Mouse (Mus musculus) layer of hippocampus, adult 11-12 months (tissue): ENCODE measurements around the gene Cadm4.
"Not testable (repeated sequence)": the region's sequence is repeated elsewhere in the genome, so short reads cannot be mapped to it uniquely, and the experiment has no call there.

ENCODE experiments used
- DNase-seq: peaks from one replicate; pipeline ENCODE4 v3.0.0; 2022; ENCODE audit warnings: low spot score

The Cadm4 gene

GRCm38 (mm10) chr7:24504004-24504403, 22.2 kb downstream of the Cadm4 start:
- no peak for DNase-seq

GRCm38 (mm10) chr7:24504868-24505267, 23.0 kb downstream of the Cadm4 start:
- DNase-seq, result no peak

GRCm38 (mm10) chr7:24505447-24506064, 23.7 kb downstream of the Cadm4 start:
- no peak for DNase-seq

GRCm38 (mm10) chr7:24506065-24506459, 24.2 kb downstream of the Cadm4 start:
- DNase-seq, result no peak

- DNase-seq, result peak; percentile 63
Measured at GRCm38 (mm10) chr7:24506476-24506837, 24.6 kb downstream of the Cadm4 start.

- DNase-seq, result peak; percentile 77
Measured at GRCm38 (mm10) chr7:24506838-24507725, 25.3 kb downstream of the Cadm4 start, which contains the start of gene Zfp428. TSS of gene Zfp428 (plus strand) at chr7:24507006.

GRCm38 (mm10) chr7:24507726-24508114, 25.9 kb downstream of the Cadm4 start:
- DNase-seq, result no peak

GRCm38 (mm10) chr7:24512355-24512754, 30.5 kb downstream of the Cadm4 start, which contains the start of gene AC161166.1:
TSS of gene AC161166.1 (minus strand) at chr7:24512455.
- no peak for DNase-seq

GRCm38 (mm10) chr7:24516319-24516718, 34.5 kb downstream of the Cadm4 start:
- peak; percentile 60 for DNase-seq

- DNase-seq, result no peak
Measured at GRCm38 (mm10) chr7:24517077-24517476, 35.3 kb downstream of the Cadm4 start.

- peak; percentile 49 for DNase-seq
Measured at GRCm38 (mm10) chr7:24517654-24518053, 35.8 kb downstream of the Cadm4 start.

GRCm38 (mm10) chr7:24519130-24519529, 37.3 kb downstream of the Cadm4 start:
- no peak for DNase-seq

- not testable (repeated sequence) for DNase-seq
Measured at GRCm38 (mm10) chr7:24520054-24520453, 38.2 kb downstream of the Cadm4 start.

GRCm38 (mm10) chr7:24522805-24523204, 41.0 kb downstream of the Cadm4 start:
- no peak for DNase-seq

- no peak for DNase-seq
Measured at GRCm38 (mm10) chr7:24523723-24524122, 41.9 kb downstream of the Cadm4 start.

- DNase-seq, result no peak
Measured at GRCm38 (mm10) chr7:24524978-24525377, 43.2 kb downstream of the Cadm4 start.

GRCm38 (mm10) chr7:24525686-24526420, 44.0 kb downstream of the Cadm4 start:
- no peak for DNase-seq

- no peak for DNase-seq
Measured at GRCm38 (mm10) chr7:24528861-24529260, 47.0 kb downstream of the Cadm4 start.

GRCm38 (mm10) chr7:24529580-24529979, 47.8 kb downstream of the Cadm4 start:
- no peak for DNase-seq

GRCm38 (mm10) chr7:24530062-24530931, 48.5 kb downstream of the Cadm4 start, which contains the start of gene Irgq:
TSS of gene Irgq (plus strand) at chr7:24530689.
- DNase-seq, result peak; percentile 99

- DNase-seq, result peak; percentile 79
Measured at GRCm38 (mm10) chr7:24531211-24531971, 49.6 kb downstream of the Cadm4 start.
